Mouse (Mus musculus): Measurements from ENCODE around the gene Postn. TPM values are rescaled to one million over a fixed set of nuclear protein-coding genes. Genes with fewer than 3 reads are reported as not detected.

Postn gene
- 100 to 1,000 TPM; 324 to 361 TPM for total RNA-seq (2021)
- long read RNA-seq, experiment 1, transcript Postn-203 (22 exons, 3,205 nt): minor isoform, 12 of 92 reads
- long read RNA-seq, experiment 1, transcript Postn-204 (21 exons, 3,121 nt): major isoform, 35 of 92 reads
- long read RNA-seq, experiment 1, transcript Postn-202 (23 exons, 2,670 nt): minor isoform, 15 of 92 reads
- long read RNA-seq, experiment 1, partial matches to known transcripts: 20 of 92 reads
- long read RNA-seq, experiment 1, other reads (novel, unspliced or antisense): 8 of 92 reads
- long read RNA-seq, experiment 2, transcript Postn-204 (21 exons, 3,121 nt): major isoform, 7 of 28 reads
- long read RNA-seq, experiment 2, transcript Postn-202 (23 exons, 2,670 nt): minor isoform, 5 of 28 reads
- long read RNA-seq, experiment 2, partial matches to known transcripts: 10 of 28 reads
- long read RNA-seq, experiment 2, other reads (novel, unspliced or antisense): 3 of 28 reads

GRCm38 (mm10) chr3:54360897-54361296, at the start of gene Postn:
Postn (plus strand) TSS chr3:54361109.
- peak; percentile 28 for DNase-seq

GRCm38 (mm10) chr3:54314055-54314454, 46.9 kb upstream of the Postn start:
- DNase-seq: no peak

- peak; percentile 86 for DNase-seq
These were observed 7.8 kb upstream of the Postn start for GRCm38 (mm10) chr3:54352891-54353652.

GRCm38 (mm10) chr3:54357561-54357960, 3.3 kb upstream of the Postn start:
- DNase-seq: peak; percentile 5

GRCm38 (mm10) chr3:54358463-54359189, 2.3 kb upstream of the Postn start:
- peak; percentile 70 for DNase-seq

GRCm38 (mm10) chr3:54361656-54362055, 747 bp downstream of the Postn start:
- no peak for DNase-seq

GRCm38 (mm10) chr3:54371015-54371414, 10.1 kb downstream of the Postn start:
- no peak for DNase-seq

- no peak for DNase-seq
These were observed 11.7 kb downstream of the Postn start for GRCm38 (mm10) chr3:54372625-54373024.

GRCm38 (mm10) chr3:54376014-54376413, 15.1 kb downstream of the Postn start:
- no peak for DNase-seq

GRCm38 (mm10) chr3:54377647-54378046, 16.7 kb downstream of the Postn start:
- DNase-seq: no peak

GRCm38 (mm10) chr3:54378135-54378534, 17.2 kb downstream of the Postn start:
- DNase-seq: no peak

- DNase-seq: no peak
These were observed 19.1 kb downstream of the Postn start for GRCm38 (mm10) chr3:54379981-54380380.

- peak; percentile 41 for DNase-seq
These were observed 38.4 kb downstream of the Postn start for GRCm38 (mm10) chr3:54399321-54399720.

GRCm38 (mm10) chr3:54399911-54400310, 39.0 kb downstream of the Postn start:
- no peak for DNase-seq

- DNase-seq: no peak
These were observed 39.7 kb downstream of the Postn start for GRCm38 (mm10) chr3:54400617-54401016.

- DNase-seq: no peak
These were observed 40.8 kb downstream of the Postn start for GRCm38 (mm10) chr3:54401706-54402105.

GRCm38 (mm10) chr3:54403791-54404190, 42.9 kb downstream of the Postn start:
- no peak for DNase-seq

GRCm38 (mm10) chr3:54406567-54406966, 45.7 kb downstream of the Postn start:
- no peak for DNase-seq

- no peak for DNase-seq
These were observed 50.1 kb downstream of the Postn start for GRCm38 (mm10) chr3:54411052-54411451.

- no peak for DNase-seq
These were observed 52.1 kb downstream of the Postn start for GRCm38 (mm10) chr3:54412885-54413583.

GRCm38 (mm10) chr3:54413584-54413897, 52.6 kb downstream of the Postn start:
- no peak for DNase-seq

- DNase-seq: no peak
These were observed 53.5 kb downstream of the Postn start for GRCm38 (mm10) chr3:54414386-54414785.

All from adrenal gland, postnatal 10 days (tissue).